Mouse (Mus musculus): ENCODE results near the gene Gadl1.

Gadl1 gene

DNA sequence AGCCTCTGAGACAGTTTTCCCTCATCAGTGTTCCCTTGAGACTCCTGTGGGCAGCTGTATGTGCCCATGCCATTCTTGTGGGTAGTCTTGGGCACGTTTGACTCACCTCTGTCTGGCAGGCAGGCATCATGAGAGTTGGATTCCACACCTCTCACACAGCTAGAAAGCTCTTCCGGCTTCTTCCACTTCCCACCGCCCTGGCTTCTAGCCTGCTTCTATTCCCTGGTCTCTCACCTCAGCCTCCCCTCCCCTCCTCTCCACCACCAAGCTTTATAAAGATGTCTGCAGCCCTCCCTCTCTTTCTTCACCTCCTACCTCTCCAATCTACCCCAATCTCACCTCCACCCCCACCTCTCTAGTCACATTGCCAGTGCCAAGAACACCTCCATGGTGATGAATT, 30.2 kb downstream of the Gadl1 start:
- no peak for DNase-seq

DNA sequence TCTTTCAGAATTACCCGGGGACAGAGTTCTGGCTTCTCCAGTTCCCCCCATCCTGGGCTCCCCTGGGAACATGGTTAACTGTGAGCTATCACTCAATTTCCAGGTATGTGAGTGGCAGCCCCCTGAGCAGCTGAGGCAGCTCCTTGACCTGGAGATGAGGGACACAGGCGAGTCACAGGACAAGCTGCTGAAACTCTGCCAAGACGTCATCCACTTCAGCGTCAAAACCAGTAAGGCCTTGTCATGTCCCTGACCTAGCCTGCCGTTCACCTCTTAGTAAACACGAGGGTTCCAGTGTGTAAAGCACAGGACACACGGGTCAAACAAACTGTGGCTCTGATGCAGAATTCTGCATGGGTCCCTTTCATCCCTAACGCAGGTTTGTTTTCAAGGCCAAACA, 31.9 kb downstream of the Gadl1 start:
- no peak for DNase-seq

DNA sequence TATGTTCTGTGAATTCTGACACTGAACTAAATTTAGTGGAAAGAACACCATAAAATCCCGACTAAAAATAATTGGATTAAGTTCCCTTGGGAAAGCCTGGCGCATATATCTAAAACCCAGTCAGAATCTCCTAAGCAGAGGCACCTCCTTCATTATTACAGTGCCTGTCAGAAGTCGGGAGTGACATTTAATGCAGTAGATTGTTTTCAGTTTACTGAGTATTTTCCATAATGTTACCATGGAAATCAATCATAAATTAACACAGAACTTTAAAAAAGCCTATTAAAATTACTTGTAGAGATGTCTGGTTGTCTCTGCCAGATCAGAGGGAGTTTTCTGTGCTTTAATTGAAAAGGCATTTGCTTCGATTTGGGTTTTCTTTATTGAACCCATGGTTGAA, 33.2 kb downstream of the Gadl1 start:
- DNase-seq, result no peak

DNA sequence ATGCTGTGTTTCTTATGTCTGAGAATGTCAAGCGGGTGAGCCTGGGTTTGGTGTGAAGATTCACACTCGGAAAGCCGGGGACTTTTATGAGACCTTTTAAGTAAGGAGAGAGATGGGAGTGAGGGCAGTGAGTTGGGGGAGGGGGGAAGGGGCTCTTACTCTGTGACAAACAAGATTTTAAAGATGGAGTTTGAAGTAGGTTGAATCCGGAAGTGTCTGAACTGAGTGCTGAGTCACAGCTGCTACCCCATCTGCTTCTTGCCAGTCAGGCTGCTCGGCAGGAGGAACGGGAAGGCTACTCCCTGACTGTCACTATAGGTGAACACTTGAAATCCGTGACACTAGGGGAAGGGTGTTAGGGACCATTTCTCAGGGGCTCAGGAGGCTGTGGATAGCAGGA, 33.7 kb downstream of the Gadl1 start:
- DNase-seq, result no peak

DNA sequence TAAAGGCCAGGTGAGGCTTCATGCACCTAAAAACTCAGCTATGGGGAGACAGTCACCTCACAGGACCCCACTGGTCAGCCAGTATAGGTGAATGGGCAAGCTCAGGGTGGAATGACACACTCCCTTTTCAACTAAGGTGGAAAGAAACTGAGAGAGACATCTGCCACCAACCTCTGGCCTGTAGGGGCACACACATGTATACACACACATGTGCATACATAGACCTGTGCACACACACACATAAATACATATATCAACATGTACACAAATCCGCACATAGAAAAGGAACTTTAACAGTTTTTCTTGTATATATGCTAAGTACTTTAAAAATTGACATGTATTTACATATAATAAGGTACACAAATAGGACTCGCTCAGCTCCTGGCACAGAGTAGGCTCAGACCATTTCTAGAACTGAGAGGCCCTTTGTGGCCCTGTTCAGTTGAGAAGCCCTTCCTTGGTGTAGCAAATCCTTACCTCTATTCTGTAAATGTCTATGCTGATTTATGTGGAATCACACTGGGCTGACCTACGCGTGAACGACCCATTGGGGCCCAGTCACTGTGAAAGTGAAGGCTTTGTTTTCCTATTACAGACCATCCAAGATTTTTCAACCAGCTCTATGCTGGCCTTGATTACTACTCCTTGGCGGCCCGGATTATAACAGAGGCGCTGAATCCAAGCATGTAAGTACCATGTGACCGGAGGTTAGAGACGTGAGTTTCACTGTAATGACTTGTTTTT, 34.5 kb downstream of the Gadl1 start:
- DNase-seq, result no peak

DNA sequence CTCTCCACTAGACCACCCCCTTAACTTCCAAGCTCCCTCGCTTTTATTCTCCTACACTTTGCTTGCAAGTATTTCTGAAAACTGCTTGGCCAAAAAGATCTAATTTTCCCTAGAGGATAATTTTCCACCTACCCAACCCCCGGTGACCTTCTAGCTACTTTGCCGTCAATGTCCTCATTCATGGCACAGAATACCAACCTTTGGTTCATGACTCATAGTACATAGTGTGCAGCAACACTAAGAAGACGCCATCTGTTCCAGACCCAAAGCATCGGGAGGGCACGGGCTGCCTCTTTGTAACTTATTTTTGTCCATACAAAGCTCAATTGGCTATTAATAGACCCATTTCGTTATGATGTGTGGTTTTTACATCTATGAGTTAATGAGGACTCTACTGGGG, 55.8 kb downstream of the Gadl1 start:
- no peak for DNase-seq

DNA sequence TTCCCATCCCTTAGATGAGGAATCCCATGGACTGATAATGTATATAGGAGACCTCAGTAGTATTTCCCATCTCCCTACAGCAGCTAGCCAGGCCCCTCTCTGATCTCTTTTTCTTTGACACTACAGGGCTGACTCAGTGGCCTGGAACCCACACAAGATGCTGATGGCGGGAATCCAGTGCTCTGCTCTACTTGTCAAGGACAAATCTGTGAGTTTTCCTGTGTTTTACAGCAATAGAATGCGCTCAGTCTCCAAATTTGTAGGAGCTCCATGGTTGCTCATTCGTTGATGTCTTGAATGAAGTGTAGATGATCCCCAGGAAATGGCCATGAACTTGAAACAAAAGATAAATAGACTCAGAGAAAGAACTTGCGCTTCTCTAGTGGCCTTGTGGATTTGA, 56.9 kb downstream of the Gadl1 start:
- DNase-seq, result no peak

DNA sequence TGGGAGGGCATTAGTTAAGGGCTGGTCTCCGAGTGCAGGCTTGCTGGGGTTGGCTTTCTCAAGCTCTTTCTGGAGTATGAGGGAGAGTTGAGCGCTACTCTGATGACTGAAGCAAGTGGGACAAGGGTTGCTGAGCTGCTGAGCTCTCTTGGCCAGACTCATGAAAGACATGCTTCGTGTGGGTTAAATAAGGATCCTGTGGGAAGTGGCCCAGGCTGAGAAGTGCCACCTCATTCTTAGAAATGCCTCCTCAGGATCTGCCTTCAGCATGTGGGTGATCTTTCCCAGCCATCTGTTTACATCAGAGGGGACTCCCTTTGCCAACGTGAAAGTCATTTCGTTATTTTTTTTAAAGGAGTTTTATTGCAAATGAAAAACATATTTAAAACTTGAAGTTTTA, 57.5 kb downstream of the Gadl1 start:
- DNase-seq, result no peak

DNA sequence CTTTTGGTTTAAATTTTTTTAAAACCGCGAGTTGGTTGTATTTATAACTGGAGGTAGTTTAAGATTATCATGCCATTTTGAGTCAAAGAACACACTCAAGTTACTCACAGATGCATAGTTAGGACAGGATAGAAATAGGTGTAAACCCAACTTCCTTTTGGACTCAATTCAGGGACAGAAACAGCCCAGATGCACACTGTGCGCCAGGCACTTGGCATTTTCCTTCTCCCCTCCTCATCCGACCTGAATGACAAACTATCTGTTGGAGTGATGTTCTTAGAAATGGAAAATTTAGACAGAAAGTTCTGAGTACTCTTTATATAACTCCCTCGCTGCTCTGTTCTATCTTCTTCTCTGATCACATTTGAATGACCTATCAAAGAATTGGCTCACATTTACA, 58.4 kb downstream of the Gadl1 start:
- DNase-seq, result no peak

DNA sequence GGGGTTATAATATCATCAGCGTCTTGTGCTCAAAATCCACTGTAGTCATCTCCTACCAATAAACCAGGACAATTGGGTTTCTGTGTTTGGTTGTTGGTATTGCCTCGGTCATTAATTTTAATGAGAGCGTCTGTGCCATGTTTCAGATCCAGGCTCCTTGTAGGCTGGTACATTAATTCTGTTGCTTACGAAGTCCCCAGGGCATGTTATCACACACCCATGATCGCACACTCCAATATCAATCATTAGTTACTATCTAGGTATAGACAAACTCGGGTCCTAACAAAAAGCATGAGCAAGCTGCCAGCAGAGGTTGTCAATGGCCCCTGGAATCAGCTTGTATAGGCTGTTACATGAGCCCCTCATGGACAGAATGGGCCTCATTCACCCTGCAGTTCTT, 67.6 kb downstream of the Gadl1 start:
- no peak for DNase-seq

DNA sequence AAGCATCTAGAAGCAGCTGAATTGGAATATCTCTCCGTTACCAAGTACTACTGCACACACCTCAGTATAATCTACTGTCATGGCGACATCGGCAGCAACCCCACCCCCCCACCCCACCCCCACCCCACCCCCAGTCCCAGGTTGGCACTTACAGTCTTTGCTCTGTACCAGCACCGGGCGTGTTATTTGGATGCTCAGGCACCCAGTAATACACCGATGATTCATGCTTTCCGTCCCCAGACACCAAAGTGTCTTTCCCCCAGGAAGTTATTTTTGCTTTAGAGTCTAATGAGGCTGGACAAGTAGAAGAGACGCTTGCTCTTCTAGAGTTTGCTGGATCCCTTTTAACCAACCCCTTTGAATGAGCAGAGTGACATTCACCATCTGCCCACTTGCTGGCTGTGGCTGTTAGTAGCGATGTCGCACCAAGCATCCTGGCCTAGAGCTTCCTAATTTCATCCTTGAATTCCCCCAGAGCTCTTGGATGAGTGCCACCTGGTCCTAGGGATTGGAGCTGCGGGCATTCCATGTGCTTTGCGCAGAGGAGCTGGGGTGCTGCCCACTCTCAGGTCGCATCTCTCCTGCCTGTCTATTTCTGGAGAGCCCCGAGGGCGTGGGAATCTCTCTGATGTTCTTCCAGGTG, 68.5 kb downstream of the Gadl1 start:
- no peak for DNase-seq

DNA sequence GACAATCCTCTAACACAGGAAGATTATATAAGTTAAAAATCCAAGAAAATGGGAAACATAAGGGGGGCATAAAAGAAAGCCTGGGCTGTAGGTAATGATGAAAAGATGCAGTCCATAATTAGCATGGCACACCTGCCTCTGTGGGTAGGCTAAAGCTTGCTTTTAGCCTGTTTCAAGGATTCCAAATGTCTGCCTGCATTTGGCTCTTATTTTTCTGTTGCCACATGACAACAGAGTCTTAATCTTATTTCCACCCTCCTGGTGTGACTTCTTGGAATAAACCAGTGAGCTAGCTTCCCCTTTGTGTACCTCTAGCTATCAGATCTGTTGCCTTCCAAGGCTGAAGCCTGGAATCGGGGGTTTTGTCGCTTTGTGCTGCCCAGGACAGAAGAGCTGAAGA, 69.2 kb downstream of the Gadl1 start:
- no peak for DNase-seq

DNA sequence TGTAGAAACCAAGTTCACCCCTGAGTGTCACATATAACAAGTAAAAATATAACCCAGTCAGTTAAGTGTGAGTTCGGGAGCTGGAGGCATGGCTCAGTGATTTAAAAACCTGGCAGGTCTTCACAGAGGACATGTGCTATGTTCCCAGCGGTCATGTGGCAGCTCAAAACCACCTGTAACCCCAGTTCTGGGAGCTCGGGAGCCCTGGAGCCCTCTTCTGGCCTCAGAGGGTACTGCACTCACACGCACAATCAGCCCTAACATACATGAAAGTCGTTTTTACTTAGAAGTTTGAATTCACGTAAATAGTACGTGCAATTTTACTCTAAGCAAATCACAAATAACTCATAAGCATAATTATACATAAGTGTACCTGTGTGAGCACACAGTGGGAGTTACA, 81.4 kb downstream of the Gadl1 start:
- DNase-seq, result no peak

DNA sequence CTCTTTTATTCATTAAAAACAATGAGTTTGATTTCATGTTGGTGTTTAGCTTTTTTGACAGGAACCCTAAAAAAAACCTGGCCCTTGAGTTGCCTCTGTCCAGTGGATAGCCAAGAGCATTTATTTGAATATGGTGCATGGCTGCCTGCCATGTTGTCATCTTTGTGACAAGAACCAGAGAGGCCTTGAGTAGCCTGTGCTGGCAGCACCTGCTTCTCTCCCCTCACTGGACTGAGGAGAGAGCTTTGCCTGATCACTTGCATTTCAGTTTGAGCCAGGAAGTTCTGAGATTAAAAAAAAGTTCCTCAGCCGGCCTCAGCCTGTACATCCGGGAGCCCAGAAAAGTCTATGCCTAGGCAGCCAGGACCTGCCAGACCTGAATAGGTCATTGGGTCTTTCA, 85.5 kb downstream of the Gadl1 start:
- DNase-seq, result no peak

DNA sequence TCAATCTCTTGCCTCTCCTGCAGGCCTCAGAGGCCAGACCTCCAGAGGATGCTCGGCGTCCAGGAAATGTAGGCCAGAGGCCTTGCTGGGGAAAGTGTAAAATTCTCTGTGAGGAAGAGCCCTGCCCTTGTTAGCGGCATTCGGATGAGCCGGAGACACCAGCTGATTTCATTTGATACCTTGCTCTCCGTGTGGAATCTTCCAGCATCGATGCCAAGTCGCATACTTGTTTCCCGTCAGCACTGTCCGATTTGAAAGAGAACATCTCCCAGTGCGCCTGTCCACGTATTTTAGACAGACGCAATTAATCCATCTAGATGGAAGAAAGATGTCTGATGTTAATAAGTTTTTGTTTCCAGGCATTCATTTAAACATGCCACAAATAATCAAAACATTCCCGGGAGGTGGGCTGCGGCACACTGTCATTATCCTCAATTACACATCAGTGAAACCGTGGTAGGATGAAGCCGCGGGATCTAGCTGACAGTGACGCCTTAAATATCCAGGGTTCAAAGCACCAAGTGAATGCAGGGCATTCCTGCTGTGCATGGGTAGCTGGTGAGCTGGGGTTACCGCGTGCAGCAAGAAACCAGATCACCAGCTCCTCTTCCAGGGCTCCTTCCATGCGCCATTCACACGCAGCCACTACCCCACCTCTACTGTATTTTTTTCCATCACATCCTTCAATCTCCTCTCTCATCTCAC, 86.8 kb downstream of the Gadl1 start:
- DNase-seq, result no peak

DNA sequence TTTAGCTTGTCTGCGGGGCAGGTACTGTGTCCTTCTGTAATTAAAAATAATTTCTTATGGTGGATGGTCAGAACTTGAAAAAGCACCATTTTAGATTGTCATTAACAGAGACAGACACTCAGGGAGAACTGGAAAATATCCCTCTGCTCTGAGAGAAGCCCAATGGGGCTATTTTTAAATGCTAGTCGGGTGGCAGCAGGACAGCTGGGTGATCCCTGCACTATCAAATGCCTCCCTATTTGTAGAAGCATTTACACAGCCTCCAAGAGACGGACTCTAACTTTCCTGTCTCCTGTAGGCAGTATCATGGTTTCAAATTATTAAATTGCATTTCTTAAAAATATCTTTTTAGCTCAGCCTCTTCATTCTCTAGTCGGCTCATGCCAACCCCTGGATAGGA, 89.1 kb downstream of the Gadl1 start:
- DNase-seq, result no peak

DNA sequence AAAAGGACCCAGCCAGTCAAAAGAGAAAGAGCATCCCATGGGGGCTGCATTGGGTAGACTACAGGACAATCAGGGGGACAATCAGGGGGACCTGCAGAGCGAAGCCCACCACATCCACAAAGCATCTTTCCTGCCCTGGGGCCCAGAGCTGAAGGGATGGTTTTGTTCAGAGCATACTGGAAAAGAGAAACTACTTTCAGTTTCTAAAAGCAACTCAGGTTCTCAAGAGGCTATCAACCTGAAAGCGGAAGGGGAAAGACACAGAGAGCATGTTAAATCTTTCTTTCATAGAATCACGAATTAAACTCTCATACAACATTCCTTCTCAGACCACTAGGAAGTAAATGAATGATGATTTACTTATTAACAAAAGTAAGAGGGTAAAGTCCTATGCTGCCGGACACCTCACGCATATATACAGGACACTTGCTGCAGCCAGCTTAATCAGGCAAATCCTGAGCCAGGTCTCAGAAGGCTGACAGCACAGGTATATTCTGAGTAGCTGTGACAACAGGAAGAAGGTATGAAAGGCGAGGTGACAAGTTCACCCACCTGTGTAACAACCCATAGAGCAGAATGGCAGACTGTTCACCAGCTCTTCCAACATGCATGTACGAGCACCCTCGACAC, 90.2 kb downstream of the Gadl1 start:
- no peak for DNase-seq

DNA sequence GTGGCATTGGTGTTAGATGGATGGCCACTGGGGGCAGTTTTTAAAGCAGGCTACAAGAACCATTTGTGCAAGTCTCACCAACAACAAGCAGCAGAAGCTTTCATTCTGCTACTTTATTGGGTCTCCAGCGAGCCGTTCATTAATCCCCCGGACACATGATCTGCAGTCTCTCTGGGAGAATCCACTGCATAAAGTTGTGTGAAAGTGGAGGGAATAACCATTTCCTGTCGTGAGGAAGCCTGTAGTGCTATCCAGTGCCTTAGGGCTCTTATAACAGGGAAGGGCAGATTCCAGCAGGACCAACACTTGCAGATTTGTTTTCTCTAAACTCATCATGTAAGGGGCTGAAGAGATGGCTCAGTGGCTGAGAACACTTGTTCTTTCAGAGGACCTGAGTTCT, 104.7 kb downstream of the Gadl1 start:
- no peak for DNase-seq

DNA sequence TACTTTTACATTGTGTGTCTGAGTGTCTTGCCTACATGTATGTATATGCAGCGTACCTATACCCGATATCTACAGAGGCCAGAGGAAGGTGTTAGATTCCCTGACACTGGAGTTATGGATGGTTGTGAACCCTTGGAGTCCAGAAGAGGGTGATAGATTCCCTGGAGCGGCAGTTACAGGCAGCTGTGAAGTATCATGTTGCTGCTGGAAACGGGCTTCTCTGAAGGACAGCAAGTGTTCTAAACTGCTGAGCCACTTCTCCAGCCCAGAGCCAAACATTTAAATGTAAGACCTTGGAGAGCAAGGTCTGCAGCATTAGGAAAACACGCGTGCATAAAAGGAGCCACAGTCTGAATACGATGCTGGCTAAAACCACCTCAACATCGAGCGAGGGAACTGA, 107.0 kb downstream of the Gadl1 start:
- no peak for DNase-seq

DNA sequence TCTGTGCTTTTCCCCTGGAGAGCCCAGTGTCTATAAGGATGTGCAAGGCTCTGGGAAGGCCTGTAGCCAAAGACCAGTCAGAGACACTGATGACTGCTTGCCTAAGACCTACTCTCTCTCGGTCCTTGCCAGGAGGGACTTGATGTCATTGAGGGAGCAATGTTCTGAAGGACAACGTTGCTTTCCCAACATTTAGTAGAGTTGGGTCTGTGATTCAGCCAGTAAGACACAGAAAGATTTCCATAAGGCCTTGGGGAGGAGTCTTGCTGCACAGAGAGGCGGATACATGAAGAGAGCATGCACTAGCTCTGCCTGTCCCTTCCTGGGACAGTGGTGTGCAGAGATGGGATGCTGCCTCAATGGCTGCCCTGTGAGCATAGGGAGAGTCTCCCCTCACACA, 107.8 kb downstream of the Gadl1 start:
- no peak for DNase-seq

DNA sequence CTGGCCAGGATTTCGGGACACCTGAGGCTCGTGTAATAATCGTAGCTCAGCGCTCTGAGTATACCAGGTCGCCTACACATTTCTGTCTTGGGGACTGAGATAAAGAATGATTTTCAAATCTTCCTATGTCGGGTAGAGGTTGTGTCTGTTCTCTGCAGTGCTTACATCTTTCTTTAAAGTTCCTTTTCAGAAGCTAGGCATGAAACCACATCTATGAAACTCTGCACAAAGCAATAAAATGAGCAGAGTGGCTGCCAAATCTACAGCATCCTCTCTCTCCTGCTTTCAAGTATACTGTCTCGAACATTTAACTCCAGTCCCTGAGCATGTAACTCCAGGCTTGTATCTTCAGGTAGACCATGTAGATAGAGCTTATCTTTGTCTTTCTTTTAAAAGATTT, 109.3 kb downstream of the Gadl1 start:
- no peak for DNase-seq

DNA sequence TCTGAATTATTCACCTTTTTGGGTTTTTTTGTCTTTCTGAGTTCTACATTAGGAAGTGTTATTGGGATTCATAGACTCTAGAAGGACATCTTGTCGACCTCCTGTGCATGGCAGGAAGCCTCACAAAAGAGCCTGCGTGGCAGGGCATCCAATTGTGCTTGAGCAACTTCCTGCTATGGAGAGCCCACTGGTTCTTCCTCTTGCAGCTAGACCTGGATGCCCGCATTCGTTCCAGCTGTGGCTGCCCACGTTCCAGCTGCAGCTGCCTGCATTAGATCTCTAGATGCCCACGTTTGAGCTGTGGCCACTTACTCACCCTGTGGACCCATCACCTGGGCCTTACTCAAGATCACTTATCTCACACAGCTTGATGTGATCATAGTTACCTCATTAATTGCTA, 116.1 kb downstream of the Gadl1 start:
- DNase-seq, result no peak

DNA sequence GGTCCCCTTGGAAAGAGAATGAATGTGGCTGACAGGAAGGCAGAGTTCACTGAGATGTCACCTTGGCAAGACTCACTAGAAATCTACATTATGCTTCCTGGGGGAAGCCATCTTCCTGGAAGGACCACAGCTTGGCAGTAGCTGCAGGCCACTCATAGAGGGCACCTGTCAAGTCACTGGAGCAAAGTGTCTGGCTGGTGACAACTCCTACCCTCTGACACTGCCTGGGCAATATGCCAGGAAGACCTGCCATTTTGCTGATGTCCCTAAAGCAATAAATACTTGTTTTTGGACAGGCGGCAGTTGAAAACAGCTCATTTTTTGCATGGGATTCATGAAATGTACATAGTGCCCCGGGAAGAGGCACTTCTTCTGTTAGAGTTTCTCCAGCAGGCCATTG, 119.8 kb downstream of the Gadl1 start:
- no peak for DNase-seq

DNA sequence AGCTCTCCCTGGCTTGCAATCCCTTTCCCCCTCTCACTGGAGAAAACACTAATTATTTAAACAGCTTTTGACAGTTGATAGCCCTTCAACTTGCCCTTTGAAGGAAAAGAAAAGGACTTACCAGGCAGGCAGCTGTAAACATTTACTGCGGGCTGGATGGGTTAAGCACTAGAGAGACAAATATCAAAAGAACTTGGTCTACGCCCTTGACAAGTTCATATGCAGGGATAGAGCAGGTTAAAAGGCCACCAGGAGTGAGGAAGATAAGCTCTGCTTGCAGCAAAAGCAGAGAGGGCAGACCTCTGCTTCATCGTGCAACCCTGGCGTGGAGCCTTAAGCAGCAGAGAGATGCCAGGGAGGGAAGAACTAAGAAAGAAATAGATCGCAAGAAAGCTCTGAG, 123.5 kb downstream of the Gadl1 start:
- DNase-seq, result no peak

Measured in lung, postnatal 14 days (tissue).